Mouse (Mus musculus) forebrain, postnatal 0 days (tissue): ENCODE data around the gene Prtn3. TPM values are rescaled to one million over a fixed set of nuclear protein-coding genes. Genes with fewer than 3 reads are reported as not detected.

ENCODE experiments used
- ATAC-seq: fragments of 200-750 bp; cut with Nextera tagmentation; 2 replicates; pipeline ENCODE4 v1.8.0; 2017; ENCODE audit warnings: mild to moderate bottlenecking, moderate library complexity
- DNase-seq: peaks from one replicate; pipeline ENCODE4 v3.0.0-alpha.2; 2015
- H3K27ac ChIP-seq: fragments of 300-500 bp; sonication (generic); 2 replicates; pipeline ENCODE4 v1.5.1; 2014; ENCODE audit warnings: low read depth, mild to moderate bottlenecking, antibody characterized with exemption, low read length, moderate library complexity, mixed read lengths
- H3K27me3 ChIP-seq: fragments of 300-500 bp; sonication (generic); 2 replicates; pipeline ENCODE4 v1.6.1; 2014; ENCODE audit warnings: mild to moderate bottlenecking, low read length, mixed read lengths; ENCODE audit not compliant: insufficient read depth
- H3K36me3 ChIP-seq: fragments of 300-500 bp; sonication (generic); 2 replicates; pipeline ENCODE4 v1.6.1; 2014; ENCODE audit warnings: mild to moderate bottlenecking, moderate library complexity; ENCODE audit not compliant: insufficient read depth
- H3K4me1 ChIP-seq: fragments of 300-500 bp; sonication (generic); 2 replicates; pipeline ENCODE4 v1.6.1; 2014; ENCODE audit warnings: antibody characterized with exemption; ENCODE audit not compliant: insufficient read depth
- H3K4me2 ChIP-seq: fragments of 300-500 bp; sonication (generic); 2 replicates; pipeline ENCODE4 v1.6.1; 2014; ENCODE audit warnings: low read depth, mild to moderate bottlenecking, moderate library complexity
- H3K4me3 ChIP-seq: fragments of 300-500 bp; sonication (generic); 2 replicates; pipeline ENCODE4 v1.5.1; 2014; ENCODE audit warnings: low read depth, low read length, mixed read lengths
- H3K9ac ChIP-seq: fragments of 300-500 bp; sonication (generic); 2 replicates; pipeline ENCODE4 v1.6.1; 2014; ENCODE audit warnings: mild to moderate bottlenecking
- H3K9me3 ChIP-seq: fragments of 300-500 bp; sonication (generic); 2 replicates; pipeline ENCODE4 v1.6.1; 2016; ENCODE audit warnings: low read length
- CTCF ChIP-seq: sonication (generic); IDR thresholded peaks from 2 replicates; pipeline ENCODE4 v1.5.1; 2016; ENCODE audit warnings: antibody characterized with exemption, control low read depth, low read depth
- WGBS: fragments of 180-500 bp; shearing (Covaris S2); extraction: QIAGEN DNeasy Blood & Tissue Kit; methylation state at CpG from one replicate; pipeline ENCODE4 v1.1.7; 2014; 5-methylcytosine and 5-hydroxymethylcytosine counted together
- polyA plus RNA-seq: library from polyadenylated mRNA; unstranded; fragments of >200 nt; fragmentation: Nextera tagmentation; extraction: Ambion mirVana; gene quantifications from 2 replicates; pipeline ENCODE4 v1.2.1, GENCODE M21; 2015
- total RNA-seq: library from RNA; depleted of rRNA; stranded (reverse); fragments of >200 nt; gene quantifications from 2 replicates; pipeline ENCODE4 v1.2.3, GENCODE M21; 2014

Prtn3 gene
- total and polyA plus RNA-seq, 2 experiments from 2014 or later = 4.9 to 15.4 TPM

DNA sequence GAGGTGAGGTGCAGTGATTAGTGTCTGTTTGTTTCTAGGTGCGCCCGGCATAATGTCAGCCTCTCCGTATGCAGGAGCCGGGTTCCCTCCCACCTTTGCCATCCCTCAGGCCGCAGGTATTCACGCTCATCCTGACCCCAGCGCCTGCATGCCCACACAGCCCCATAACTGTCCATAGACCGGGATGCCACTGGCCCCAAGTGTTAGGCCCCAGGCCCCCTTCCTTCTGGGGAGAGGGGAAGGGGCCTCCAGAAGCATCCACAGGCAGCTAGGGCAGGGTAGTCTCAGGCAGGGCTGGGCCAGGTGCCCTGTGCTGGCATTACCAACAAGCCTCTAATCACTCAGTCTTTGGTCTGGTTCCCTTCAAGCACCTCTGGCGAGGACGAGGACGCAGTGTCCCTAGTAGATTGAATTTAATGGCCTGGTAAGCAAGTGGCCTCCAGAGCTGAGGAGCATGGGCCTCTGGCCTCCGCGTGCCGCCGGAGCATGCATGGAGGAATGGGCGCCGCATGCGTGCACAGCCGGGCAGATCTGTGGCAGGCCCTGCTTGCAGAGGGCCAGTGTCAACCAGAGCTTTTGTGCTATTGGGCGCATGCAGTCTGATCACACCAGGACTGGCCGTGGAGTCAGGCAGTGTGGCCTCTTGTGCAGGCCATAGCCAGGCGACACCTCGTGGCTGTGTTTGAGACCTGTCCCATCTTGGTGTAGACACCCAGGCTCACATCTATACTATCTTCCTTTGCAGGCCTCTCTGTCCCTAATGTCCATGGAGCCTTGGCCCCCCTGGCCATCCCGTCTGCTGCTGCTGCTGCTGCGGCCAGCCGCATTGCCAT, 14.0 kb upstream of the Prtn3 start:
- 93% methylated on average over 26 of the region's 26 CpGs for WGBS
- no peak overlapping the region for H3K4me3 ChIP-seq
- H3K9ac ChIP-seq = no peak overlapping the region
- no peak for DNase-seq
- no peak for TF ChIP-seq CTCF
- ATAC-seq = no peak
- peaks cover 25% of the 10 kb centered on the region for H3K4me1 ChIP-seq
- H3K9me3 ChIP-seq = no peaks in the 10 kb centered on the region
- no peak overlapping the region for H3K27ac ChIP-seq
- H3K36me3 ChIP-seq = peaks cover 69% of the 10 kb centered on the region
- H3K4me2 ChIP-seq = no peak overlapping the region
- no peaks in the 10 kb centered on the region for H3K27me3 ChIP-seq

DNA sequence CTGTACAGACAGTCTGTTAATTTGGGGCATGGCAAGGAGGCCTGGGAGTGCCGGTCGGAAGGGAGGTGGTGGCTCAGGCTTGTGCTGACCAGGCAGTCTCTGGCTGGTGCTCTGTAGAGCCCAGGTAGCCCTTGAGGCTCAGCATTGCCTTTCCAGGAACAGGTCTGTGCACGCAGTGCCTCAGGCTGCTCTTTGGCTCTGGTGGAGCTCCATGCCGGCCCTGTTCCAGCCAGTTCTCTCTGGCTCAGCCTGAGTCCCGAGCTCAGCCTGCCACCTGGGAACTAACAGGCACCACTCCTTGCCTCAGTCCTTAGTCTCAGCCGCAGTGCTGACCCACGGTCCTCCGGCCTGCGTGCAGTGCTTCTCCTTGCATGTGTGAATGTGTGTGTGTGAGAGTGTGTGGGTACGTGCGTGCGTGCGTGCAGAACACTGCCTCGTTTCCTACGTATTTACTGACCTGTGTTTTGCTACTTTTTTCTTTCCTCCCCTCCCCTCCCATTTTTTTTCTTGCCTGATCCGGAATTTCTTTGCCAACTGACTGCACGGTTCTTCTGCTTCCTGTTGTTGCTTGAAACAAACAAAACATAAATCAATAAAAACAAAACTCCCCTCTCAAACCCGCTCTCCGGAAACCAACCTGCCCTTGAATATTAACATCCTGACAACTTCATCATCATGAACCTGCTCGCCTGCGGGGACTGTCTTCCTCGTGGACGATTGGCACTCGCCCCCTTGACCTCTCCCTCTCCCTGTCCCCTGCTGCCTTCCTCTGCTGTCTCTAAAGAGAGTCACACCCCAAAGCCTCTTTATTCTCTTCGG, 12.8 kb upstream of the Prtn3 start:
- no peaks in the 10 kb centered on the region for H3K27me3 ChIP-seq
- ATAC-seq (no peak), DNase-seq (no peak)
- H3K9ac ChIP-seq = no peak overlapping the region
- H3K36me3 ChIP-seq = peaks cover 80% of the 10 kb centered on the region
- 72% methylated on average over 25 of the region's 25 CpGs for WGBS
- H3K9me3 ChIP-seq = no peaks in the 10 kb centered on the region
- H3K4me3 ChIP-seq = no peak overlapping the region
- peaks cover 22% of the 10 kb centered on the region for H3K4me1 ChIP-seq
- no peak for TF ChIP-seq CTCF
- no peak overlapping the region for H3K27ac ChIP-seq
- no peak overlapping the region for H3K4me2 ChIP-seq

DNA sequence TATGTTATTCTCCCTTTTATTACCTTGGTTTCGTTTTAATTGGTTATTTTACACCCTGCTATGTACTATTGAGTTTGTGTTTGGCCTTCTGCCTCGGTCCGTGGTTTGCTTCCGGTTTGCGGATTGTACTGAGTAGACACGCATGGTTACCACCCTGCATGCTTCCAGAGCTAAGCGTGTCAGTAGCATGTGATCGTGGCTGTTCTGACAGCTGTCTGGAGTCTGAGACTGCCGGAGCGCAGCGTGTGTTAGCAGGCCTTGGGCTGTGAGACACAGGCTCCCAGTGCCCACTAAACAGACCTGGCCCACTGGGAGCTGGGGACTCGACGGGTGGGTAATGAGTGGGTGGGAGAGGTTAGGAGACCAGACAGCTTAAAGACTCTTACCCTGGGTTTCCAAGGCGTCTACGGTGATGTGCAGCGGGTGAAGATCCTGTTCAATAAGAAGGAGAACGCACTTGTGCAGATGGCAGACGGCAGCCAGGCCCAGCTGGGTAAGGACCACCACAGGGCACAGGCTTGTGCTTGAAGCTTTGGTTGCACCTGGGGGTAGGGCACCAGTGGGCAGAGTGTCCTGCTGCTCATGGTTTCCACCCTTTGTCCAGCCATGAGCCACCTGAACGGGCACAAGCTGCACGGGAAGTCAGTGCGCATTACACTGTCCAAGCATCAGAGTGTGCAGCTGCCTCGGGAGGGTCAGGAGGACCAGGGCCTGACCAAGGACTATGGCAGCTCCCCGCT, 12.1 kb upstream of the Prtn3 start:
- WGBS = 81% methylated on average over 23 of the region's 23 CpGs
- H3K9me3 ChIP-seq = no peaks in the 10 kb centered on the region
- ATAC-seq (no peak), DNase-seq (no peak)
- H3K4me1 ChIP-seq = peaks cover 15% of the 10 kb centered on the region
- H3K27ac ChIP-seq = no peak overlapping the region
- H3K4me2 ChIP-seq = no peak overlapping the region
- no peaks in the 10 kb centered on the region for H3K27me3 ChIP-seq
- no peak overlapping the region for H3K9ac ChIP-seq
- no peak for TF ChIP-seq CTCF
- H3K36me3 ChIP-seq = peaks cover 84% of the 10 kb centered on the region
- H3K4me3 ChIP-seq = no peak overlapping the region

DNA sequence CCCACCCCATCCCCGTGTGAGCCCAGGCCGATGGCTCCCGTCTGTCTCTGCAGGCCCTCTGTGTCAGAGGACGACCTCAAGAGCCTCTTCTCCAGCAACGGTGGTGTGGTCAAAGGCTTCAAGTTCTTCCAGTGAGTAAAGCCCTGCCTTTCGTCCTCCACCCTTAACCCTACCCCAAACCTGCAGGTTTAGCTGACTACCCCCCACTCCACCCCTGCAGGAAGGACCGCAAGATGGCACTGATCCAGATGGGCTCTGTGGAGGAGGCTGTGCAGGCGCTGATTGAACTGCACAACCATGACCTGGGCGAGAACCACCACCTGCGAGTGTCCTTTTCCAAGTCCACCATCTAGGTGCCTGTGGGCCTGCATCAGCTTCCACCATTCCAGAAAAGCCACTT, 11.4 kb upstream of the Prtn3 start:
- ATAC-seq (no peak), DNase-seq (no peak)
- WGBS = 69% methylated on average over 10 of the region's 10 CpGs
- Histone ChIP-seq H3K4me1 (peaks cover 8% of the 10 kb centered on the region), H3K9ac (no peak overlapping the region), H3K9me3 (no peaks in the 10 kb centered on the region), H3K4me3 (no peak overlapping the region), H3K27ac (no peak overlapping the region), H3K27me3 (no peaks in the 10 kb centered on the region), H3K4me2 (no peak overlapping the region), H3K36me3 (peaks cover 87% of the 10 kb centered on the region)
- TF ChIP-seq CTCF = no peak

DNA sequence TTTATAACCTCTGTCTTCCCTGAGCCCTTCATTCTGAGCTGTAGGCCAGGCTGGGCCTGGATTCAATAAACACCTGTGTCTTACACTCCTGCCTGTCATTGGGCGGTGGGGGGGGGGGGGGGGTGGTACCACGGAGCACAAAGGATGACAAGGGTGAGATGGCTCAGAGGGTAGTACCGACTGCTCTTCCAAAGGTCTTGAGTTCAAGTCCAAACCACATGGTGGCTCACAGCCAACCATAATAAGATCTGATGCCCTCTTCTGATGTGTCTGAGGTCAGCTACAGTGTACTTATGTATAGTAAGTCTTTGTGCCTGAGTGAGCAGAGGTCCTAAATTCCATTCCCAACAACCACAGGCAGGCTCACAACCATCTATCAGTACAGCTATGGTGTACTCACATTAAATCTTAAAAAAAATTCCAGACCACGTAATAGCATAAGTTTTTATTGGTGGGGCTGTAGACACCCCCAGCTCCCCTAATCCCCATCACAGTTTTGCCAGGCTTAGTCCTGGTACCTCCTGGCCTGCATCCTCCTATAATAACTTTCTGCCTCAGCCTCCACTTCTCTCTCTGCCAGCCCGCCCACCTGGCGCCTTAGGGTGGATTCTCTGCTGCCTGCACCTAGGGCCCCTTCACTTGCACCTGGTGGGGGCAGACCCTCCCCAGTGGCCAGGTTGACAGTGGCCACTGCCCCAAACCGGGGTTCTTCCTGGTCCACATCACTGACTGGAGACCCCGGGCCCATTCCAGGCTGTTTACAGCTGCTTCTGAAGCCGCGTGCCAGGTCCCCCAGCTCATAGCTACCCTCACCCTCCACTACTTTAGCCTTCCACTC, 9.7 kb upstream of the Prtn3 start:
- TF ChIP-seq CTCF = no peak
- H3K4me2 ChIP-seq = no peak overlapping the region
- DNase-seq = no peak
- H3K27ac ChIP-seq = peak overlapping the region; percentile 47
- H3K4me3 ChIP-seq = no peak overlapping the region
- H3K27me3 ChIP-seq = no peaks in the 10 kb centered on the region
- H3K9me3 ChIP-seq = no peaks in the 10 kb centered on the region
- H3K36me3 ChIP-seq = peaks cover 82% of the 10 kb centered on the region
- ATAC-seq = peak; percentile 18; the same call in 1 of the 2 replicates
- no peak overlapping the region for H3K9ac ChIP-seq
- H3K4me1 ChIP-seq = no peaks in the 10 kb centered on the region
- 50% methylated on average over 10 of the region's 10 CpGs for WGBS

DNA sequence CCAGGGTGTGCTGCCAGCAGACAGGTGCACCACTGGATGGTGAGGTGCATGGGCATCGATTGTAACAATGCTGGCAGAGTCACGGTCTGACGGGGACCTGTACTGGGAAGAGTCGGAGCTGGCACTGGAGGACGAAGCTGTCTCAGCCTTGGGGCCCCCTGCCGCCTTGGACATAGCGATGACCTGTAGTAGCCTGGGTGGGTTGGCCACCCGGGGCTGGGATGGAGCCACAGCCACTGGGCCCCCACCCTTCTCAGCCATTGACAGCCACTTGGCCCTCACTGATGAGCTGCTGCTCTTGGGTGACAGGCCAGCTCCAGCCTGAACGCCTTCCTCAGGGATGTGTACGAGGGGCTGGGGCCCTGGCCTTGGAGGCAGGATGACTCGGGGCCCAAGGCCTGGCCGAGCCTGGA, 9.1 kb upstream of the Prtn3 start:
- Histone ChIP-seq H3K9ac (peak overlapping the region; percentile 28; the same call in 1 of the 2 replicates), H3K4me3 (no peak overlapping the region), H3K27ac (peak overlapping the region; percentile 47), H3K4me1 (no peaks in the 10 kb centered on the region), H3K9me3 (no peaks in the 10 kb centered on the region), H3K4me2 (no peak overlapping the region), H3K36me3 (peaks cover 82% of the 10 kb centered on the region), H3K27me3 (no peaks in the 10 kb centered on the region)
- ATAC-seq = peak; percentile 10; the same call in 1 of the 2 replicates
- 61% methylated on average over 12 of the region's 12 CpGs for WGBS
- TF ChIP-seq CTCF = no peak
- DNase-seq = no peak
